Mouse (Mus musculus) embryo, embryonic 11 days (tissue): Measurements from ENCODE around the gene Cct8.
A peak's percentile ranks its signal among the peaks of the same experiment; 100 is the strongest.

Experiments
- DNase-seq: peaks from one replicate; pipeline ENCODE4 v3.0.0-alpha.2; 2015

Gene Cct8

DNA sequence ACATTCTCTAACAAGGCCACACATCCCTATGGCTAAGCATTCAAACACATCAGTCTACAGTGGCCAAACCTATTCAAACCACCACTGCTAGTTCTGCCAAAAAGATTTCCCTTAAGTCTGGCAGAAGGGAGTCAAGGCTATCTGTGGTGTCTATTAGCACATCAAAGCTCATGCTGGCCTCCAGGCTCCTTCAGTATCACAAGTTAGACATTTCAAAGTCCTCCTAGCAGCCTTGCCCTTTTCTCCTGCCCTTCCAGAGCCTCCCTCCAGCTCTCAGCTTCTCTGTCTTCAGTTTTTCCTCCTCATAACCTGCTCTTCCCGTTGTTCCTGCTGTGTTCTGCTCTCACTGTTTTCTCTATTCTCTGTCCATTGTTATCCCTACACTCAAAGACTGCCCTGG is 51.6 kb downstream of the Cct8 start:
- no peak for DNase-seq

DNA sequence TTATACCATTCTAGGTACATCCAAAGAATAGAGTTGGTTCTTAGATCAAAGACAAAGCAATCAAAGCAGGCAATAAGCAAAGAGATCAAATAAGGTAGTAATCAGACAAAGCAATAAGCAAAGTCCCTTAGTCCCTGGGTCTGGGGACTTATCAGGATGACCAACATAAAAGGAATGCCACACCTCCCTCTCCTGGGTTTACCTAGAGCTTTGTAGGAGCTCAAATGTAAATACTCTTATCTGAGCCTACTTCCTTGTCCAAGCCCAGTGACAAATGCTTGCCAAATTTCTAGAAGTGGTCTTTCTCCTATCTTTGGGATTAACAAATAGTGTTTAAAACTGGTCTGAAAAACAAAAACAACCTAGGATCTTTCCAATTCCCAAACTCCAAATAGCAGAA is 52.4 kb downstream of the Cct8 start:
- DNase-seq, result no peak

DNA sequence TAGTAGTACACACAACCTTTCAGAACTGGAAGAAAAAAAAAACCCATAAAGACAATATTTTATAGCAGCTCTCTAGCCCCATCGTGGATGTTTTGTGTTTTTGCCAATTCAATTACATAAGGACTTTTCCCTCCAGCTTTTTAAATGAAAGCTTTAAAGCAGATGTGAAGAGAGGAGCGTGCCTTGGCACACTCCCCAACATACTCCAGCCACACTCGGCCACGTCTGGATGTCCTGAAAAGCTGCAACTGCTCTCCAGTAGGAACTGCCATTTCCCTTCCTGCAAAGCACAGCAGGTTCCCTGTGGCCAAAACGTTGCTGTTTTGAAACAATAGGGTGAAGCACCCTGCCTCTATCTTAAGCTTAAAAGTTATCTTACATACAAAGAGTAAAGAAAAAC is 53.4 kb downstream of the Cct8 start:
- DNase-seq, result no peak

DNA sequence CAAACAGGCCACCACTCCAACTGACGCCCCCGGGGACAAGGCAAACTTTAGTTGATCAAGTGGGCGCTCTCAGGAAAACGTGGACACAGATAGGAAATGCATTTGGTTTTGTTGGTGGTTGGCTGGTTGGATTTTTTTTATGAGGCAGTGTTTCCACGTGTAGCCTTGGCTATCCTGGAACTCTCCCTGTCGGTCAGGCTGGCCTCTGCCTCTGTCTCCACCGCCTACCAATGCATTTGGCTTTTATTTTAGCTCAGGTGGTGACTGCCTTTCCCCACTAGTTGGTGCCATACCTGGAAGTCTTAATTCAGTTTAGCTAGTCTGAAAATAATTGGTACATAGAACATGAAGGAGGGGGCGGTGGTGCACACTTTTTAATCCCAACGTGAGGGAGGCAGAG is 54.6 kb downstream of the Cct8 start:
- peak; percentile 17 for DNase-seq

DNA sequence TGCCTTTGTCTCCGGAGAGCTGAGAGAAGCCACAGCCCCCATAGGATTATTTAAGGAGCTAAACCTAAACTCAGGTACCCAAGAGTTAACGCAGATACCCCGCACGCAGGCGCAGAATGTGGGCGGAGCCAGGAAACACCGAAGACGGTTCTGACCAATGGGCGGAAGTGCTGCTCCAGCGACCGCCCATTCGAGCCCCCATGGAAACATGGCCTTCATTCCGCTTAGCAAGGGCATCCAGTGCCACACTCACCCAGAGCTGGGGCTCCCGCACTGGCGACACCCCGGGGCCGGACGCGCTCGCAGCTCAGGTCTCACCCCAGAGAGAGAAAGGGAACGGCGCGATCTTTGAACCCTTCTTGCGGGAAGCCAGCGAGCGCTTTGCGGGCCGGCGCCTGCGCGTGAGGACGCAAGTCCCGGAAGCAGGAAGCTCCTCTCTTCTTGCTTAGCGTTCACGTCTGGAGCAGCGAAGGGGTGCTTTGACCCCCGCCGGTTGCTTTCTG is 55.4 kb downstream of the Cct8 start, which contains the start of gene Rwdd2b:
TSS of gene Rwdd2b (minus strand) at position 390 of the 503 bp plus-strand sequence.
- peak; percentile 96 for DNase-seq

DNA sequence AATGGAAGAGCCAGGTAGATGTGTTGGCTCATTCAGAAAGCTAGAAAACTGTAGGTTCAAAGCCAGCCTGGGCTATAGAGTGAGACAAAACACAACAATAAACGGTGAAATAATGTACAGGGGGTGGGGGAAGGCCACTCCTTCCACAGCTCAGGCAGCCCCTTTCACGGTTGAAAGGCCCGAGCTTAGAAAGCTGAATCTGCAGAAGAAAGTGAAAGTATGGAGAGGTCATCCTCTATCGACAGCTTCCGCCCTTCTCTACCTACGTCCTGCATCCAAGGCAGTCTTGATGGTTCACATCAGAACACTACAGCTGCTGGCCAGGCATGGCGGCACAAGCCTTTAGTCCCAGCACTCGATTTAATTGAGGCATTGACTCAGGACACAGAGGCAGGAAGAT is 57.0 kb downstream of the Cct8 start:
- no peak for DNase-seq

DNA sequence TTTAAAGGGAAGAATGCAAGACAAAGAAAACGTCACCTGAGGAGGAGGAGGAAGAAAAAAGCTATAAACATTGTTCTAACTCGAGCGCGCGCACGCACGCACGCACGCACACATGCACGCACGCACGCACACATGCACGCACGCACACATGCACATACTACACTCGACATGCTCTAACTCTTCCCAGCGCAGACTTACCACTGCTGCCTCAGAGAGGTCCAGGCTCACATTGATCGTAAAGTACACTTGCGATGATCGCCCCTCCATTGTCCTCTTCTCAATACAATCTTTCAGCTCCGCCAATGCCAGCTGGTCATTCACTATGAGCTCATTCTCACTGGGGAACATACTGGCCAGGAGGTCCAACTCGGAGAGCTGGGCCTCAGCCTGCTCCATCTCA is 58.6 kb downstream of the Cct8 start:
- no peak for DNase-seq

DNA sequence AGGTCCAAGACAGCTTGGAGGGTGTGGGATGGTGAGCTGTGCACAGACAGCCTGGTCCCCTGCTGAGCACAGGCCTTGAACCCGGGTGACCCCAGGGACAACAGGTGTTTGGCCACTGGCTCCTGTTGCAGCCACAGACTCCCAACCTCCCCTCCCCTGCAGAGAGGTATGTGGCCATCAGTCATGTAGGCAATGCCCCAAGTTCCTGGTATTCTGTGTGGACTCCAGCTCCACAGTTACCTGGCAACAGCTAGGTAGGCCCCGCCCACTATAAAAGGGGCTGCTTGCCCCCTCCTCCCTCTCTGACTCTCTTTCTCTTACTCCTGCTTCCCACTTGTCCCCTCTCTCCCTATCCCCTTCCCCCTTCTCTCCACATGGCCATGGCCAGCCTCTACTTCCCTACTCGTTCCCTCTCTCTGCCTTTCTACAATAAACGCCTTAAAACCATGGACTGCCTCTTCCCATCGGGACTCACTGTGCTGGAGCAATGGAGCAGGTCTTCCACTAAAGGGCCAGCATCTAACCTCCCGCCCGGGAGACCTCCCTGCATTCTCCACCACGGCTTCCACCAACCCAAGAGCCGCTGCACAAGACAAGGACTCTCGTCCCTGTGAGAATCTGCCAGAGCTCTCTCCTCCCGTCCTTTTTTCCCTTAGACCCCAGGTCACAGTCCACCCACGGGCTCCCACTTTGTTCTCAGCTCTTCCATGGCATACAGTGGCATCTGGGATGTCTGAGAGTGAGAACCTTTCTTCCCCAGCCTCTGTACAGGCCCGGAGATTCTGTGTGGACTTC is 60.1 kb downstream of the Cct8 start:
- no peak for DNase-seq

DNA sequence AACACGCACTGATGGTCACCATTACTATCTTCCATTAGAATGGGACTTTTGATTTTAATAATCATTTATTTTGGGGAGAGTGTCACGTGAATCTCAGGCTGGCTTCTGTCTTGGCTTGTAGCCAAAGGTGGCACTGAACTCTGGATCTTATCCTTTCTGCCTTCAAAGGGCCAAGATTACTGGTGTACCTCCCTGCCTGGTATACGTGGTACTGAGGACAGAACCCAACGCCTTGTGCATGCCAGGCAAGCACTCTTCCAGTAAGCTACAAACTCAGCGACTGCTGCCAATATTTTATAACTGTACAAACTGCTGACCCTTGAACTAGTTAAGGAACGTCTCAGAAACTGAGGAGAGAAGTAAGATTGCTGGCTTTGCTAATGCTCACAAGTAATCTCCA is 60.7 kb downstream of the Cct8 start:
- no peak for DNase-seq

DNA sequence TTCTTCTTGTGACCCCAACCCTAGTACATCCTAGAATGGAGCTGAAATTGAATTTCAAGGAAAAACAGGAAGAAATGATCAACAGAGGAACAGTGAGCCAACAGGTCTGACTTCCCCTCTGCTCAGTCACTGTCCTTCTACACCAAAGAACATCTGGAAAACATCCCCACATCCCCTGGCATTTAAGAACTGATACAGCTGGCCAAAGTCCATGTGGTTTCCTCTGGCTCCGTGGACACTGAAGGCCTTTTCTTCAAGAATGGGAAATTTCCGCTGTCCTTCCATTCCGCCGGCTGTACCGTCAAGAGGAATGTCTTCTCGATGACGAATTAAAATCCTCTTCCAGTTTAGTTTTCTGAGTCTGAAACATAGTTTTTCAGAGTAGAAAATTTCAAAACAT is 61.4 kb downstream of the Cct8 start:
- DNase-seq, result no peak
